Mouse (Mus musculus) bone marrow, adult 2 months (tissue): ENCODE measurements around the gene Six3. TPM values are rescaled to one million over a fixed set of nuclear protein-coding genes. Genes with fewer than 3 reads are reported as not detected.

ENCODE experiments used
- H3K27ac ChIP-seq: fragments of 200-500 bp; 2 replicates; pipeline ENCODE4 v1.5.1; 2012; ENCODE audit warnings: low read depth, mild to moderate bottlenecking, control low read depth, inconsistent platforms, low read length; ENCODE audit not compliant: control insufficient read depth, poor library complexity, insufficient read depth
- H3K4me1 ChIP-seq: fragments of 200-500 bp; 2 replicates; pipeline ENCODE4 v1.6.1; 2011; ENCODE audit warnings: low read length; ENCODE audit not compliant: control insufficient read depth, insufficient read depth
- H3K4me3 ChIP-seq: fragments of 200-500 bp; replicated peaks from 2 replicates; pipeline ENCODE3; 2011; ENCODE audit warnings: mild to moderate bottlenecking, low read depth, low read length, control low read depth; ENCODE audit not compliant: control insufficient read depth
- CTCF ChIP-seq: fragments of 200-500 bp; IDR thresholded peaks from 2 replicates; pipeline ENCODE4 v1.5.1; 2011; ENCODE audit warnings: low read length, control low read depth; ENCODE audit not compliant: control insufficient read depth, insufficient read depth
- POLR2A ChIP-seq: fragments of 200-500 bp; IDR thresholded peaks from 2 replicates; pipeline ENCODE4 v1.6.1; 2011; ENCODE audit warnings: low read depth, mild to moderate bottlenecking, control low read depth, low read length, borderline replicate concordance; ENCODE audit not compliant: control insufficient read depth
- WGBS: fragments of 180-500 bp; shearing (Covaris S2); methylation state at CpG from one replicate; pipeline ENCODE4 v1.1.7; 2018; 5-methylcytosine and 5-hydroxymethylcytosine counted together
- polyA plus RNA-seq: library from polyadenylated mRNA; stranded (reverse); fragments of >200 nt; gene quantifications from 2 replicates; pipeline ENCODE4 v1.2.4, GENCODE M21; 2011; ENCODE audit warnings: low replicate concordance; ENCODE audit not compliant: missing spikeins, insufficient read depth, insufficient read length

The Six3 gene
- polyA plus RNA-seq, 1 experiment: not detected

DNA sequence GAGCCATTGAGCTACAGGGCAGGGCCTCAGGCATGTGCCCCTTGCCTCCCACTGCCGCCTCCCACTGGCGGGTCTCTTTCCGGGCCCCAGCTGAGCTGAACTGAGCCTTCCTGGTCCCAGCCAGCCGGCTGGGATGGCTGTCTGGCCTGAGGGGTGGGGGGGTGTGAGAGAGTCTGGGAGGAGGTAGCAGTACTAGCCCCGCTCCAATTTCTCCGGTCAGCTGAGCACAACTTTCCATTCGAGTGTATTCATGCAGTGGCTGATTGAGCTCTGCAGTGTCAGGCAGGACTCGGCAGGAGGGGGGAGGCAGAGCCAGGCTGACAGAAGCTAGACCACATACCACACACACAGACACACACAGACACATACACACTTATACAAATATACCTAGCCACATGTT is 15.4 kb downstream of the Six3 start:
- 42% methylated on average over 8 of the region's 8 CpGs for WGBS

DNA sequence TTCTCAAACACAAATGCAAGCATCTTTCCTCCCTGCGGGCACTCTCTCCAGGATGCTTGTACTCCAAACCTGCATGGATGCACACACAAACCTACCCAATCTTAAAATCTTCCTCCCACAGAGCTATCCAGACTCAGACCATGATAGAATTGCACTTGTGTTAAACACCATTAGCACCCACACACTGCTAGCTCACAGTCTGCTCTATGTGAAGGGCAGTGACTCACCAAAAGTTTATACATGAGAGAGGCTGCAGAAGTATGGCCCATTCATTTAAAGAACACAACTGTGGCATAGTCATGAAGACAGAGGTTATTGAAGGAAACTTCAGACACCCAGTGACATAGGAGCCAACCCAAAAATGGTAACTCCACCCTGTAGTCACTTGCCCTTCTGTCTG is 16.0 kb downstream of the Six3 start:
- Histone ChIP-seq H3K4me3 (no peak overlapping the region), H3K27ac (no peak overlapping the region), H3K4me1 (no peaks in the 10 kb centered on the region)
- TF ChIP-seq CTCF (no peak), POLR2A (no peak)
- 70% methylated on average over 1 of the region's 1 CpGs for WGBS

More for the DNA sequence above, 15.4 kb downstream of the Six3 start:
- TF ChIP-seq POLR2A: no peak
- TF ChIP-seq CTCF: no peak
- Histone ChIP-seq H3K4me3 (no peak overlapping the region), H3K4me1 (no peaks in the 10 kb centered on the region), H3K27ac (no peak overlapping the region)

DNA sequence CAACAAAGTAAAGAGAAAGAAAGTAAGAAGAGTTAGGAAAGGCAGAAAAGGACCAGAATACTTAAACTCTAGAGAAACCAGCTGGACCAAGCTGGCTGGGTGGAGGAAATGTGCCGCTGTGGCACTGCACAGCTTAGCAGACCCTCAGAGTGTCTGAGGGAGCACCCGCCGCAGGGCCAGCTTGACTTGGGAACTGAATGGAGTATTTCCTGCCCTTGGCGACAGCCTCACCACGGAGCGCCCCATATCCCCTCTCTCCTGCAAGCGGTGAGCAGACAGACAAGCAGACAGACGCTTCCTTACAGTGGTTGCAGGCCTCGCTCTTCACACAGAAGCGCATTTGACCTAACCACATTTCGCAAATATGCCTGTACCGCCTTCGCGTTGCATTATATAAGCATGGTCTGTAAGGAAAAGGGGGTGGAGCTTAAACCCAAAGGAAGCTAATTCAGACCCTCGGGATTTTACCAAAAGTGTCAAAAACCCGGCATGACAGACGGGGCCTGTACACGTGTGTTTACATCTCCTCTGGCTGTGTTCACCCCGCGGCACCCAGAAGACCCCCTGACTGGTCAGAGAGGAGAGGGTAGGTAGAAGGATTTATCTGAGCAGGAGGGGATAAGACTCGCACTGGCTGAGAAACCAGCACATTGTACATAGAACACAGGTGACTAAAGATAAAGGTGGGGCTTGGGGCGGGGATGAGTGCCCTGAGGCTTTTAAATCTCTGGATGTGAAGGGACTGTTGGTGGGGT is 17.1 kb downstream of the Six3 start:
- WGBS: 26% methylated on average over 22 of the region's 22 CpGs
- H3K27ac ChIP-seq: no peak overlapping the region
- H3K4me1 ChIP-seq: no peaks in the 10 kb centered on the region
- H3K4me3 ChIP-seq: no peak overlapping the region
- TF ChIP-seq POLR2A (no peak), CTCF (no peak)

DNA sequence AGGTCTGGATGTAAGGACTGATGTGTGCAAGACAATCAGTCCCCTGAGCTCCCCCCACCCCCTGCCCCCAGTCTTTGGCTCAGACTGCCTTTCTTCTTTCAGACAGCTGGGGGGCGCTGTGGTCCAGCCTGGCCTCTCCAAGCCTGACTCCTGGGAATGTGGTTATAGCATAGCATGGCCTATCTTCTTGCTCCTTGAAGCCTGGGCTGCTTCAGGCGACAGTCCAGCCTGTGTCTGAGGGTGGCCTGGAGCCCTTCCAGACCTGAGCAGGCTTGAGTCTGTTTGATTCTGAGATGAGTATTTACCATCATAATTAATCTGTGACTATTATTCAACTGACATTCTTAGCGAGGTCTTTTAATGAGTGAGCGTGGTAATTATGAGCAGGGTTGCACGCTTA is 17.7 kb downstream of the Six3 start:
- TF ChIP-seq CTCF: no peak
- no peak for TF ChIP-seq POLR2A
- no peaks in the 10 kb centered on the region for H3K4me1 ChIP-seq
- H3K27ac ChIP-seq: no peak overlapping the region
- H3K4me3 ChIP-seq: no peak overlapping the region
- WGBS: 57% methylated on average over 5 of the region's 5 CpGs

DNA sequence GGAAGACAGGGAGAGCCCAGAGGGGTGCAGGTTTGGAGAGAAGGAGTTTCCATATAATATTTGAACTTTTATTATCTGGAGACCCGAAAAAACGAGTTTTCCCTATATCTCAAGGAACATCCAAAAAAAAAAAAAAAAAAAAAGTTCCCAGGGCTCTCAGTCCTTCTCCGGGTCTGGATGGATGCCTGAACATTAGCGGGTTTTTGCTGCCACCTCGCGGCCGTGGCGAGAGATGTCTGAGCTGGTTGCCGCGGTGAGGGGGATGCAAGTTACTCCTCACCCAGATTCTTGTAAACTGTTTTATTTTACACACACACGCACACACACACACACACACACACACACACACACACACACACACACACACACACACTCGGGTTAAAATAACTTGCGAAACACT is 20.2 kb downstream of the Six3 start:
- 5% methylated on average over 13 of the region's 13 CpGs for WGBS
- Histone ChIP-seq H3K27ac (no peak overlapping the region), H3K4me3 (no peak overlapping the region), H3K4me1 (no peaks in the 10 kb centered on the region)
- TF ChIP-seq POLR2A (no peak), CTCF (peak; percentile 64)

DNA sequence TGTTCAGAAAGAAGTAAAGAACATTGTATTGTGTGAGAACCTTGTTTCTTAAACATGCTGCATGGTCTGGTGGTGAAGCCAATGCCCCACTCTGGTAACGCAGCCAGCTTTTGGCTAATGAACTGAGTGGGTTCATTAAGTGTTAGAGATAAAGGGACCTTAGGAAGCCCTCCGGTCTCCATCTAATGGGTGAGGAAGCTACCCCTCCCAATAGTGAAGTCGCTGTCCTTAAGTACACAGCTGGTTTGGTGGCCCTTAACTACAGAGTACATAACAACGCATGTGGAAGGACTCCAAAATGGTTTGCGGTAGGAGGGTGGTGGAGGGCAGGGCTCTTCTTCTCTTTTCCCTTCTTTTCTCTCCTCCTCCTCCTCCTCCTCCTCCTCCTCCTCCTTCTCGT is 24.5 kb downstream of the Six3 start:
- H3K4me1 ChIP-seq: no peaks in the 10 kb centered on the region
- H3K27ac ChIP-seq: no peak overlapping the region
- H3K4me3 ChIP-seq: no peak overlapping the region
- 49% methylated on average over 6 of the region's 6 CpGs for WGBS
- TF ChIP-seq CTCF: no peak
- no peak for TF ChIP-seq POLR2A

DNA sequence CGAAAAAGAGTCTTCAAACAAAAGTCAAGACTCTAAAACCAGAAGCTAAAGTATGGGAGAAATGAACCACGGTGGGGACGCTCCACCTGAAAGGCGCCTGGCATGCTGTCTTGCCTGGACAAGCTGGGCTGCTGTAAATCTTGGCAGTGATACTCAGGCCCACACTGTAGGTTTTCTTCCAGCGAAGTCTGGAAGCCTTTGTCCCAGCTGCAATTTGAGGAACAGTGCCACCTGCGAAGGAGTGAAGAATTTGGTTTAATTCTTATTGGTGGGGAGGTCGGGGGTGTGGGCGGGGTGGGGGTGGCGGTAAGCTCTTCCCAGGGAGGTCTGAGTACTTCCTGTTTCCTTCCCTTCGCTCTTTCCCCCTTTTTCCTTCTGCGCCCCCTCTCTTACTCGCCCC is 31.9 kb downstream of the Six3 start:
- Histone ChIP-seq H3K4me1 (no peaks in the 10 kb centered on the region), H3K4me3 (no peak overlapping the region), H3K27ac (no peak overlapping the region)
- TF ChIP-seq POLR2A (no peak), CTCF (no peak)
- WGBS: 12% methylated on average over 11 of the region's 12 CpGs

DNA sequence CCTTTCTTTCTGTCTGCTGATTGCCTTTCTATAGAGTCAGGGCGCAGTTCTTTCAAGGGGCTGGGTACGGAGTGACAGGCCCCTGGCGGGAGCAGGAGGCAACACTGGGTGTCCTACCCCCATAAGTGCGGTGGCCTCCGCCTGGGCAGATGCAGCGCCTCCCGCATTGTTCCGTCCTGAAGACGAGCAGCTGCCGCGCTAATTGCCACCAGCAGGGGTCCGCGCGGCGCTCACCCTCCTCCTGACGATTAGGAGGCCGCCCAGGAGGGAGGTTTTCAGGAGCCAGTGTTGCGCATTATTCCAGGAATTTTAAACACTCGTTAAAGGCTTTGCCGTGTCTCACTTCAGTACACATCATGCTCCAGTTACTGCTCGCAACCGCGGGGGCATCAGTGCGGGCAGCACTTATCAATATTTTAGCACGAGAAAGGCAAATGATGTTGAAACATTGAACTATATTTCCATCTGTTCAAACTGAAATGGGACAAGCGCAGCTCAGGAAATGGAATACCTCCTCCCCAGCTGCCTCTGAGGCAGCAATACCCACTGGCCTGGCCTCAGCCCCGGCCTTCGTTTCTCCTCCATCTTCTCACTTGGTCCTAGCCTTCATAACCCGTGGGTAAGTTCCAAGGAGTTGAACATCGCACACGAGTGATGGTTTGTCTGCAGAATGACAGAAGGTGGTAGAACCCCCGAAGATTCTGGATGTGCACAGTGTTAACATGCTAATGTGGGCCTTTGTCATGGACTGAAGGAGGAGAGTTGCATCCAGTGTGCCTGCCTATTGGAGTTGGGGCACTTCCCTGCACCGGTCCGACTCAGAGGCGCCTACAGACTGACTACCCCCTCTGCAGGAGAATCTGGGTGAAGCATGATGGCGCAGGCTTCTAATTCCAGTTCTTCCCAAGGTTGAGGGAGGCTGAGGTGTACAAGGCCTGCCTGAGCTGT is 32.6 kb downstream of the Six3 start:
- no peak for TF ChIP-seq POLR2A
- peak; percentile 21; the same call in 1 of the 2 replicates for TF ChIP-seq CTCF
- Histone ChIP-seq H3K4me3 (no peak overlapping the region), H3K4me1 (no peaks in the 10 kb centered on the region), H3K27ac (no peak overlapping the region)
- WGBS: 8% methylated on average over 35 of the region's 36 CpGs
